Comparison of ENCODE assay signal across 9 mouse cellular contexts in genomic region chr1:63403601-63404000, GRCm38 (mm10). TPM values are rescaled to one million over a fixed set of nuclear protein-coding genes. Genes with fewer than 3 reads are reported as not detected.
DNase-seq lines count a peak whose midpoint lies in the region; ATAC-seq and TF ChIP-seq lines count a peak whose summit lies in the region.
"Had no signal": no experiment of that assay in that cellular context is flagged by ENCODE, and none has a peak within 500 bp of the region (broad histone marks: within the 10 kb centered on the region; RNA-seq: fewer than 3 reads in every experiment).

No protein-coding gene starts in this region.

- no peaks in the 10 kb centered on the region for H3K4me1 ChIP-seq in bone marrow macrophage, adult 2 months (ENCODE audit: control insufficient read depth, insufficient read depth, low read length)
- no peaks in the 10 kb centered on the region for H3K4me1 ChIP-seq in hindbrain, embryonic 14.5 days (replicated peaks; ENCODE audit: control insufficient read depth, insufficient read depth, low read length)
- H3K4me1 ChIP-seq: limb, embryonic 13.5 days had no signal

- H3K36me3 ChIP-seq in hindbrain, embryonic 14.5 days (replicated peaks; ENCODE audit: control insufficient read depth, insufficient read depth) = no peaks in the 10 kb centered on the region
- H3K36me3 ChIP-seq: limb, embryonic 13.5 days had no signal

- no peaks in the 10 kb centered on the region for H3K9me3 ChIP-seq in hindbrain, embryonic 14.5 days (ENCODE audit: control insufficient read depth, low read length)
- H3K9me3 ChIP-seq: limb, embryonic 13.5 days had no signal

- no peak overlapping the region for H3K9ac ChIP-seq in hindbrain, embryonic 14.5 days
- H3K9ac ChIP-seq: limb, embryonic 13.5 days had no signal

- 53% methylated on average over 4 of the region's 4 CpGs for WGBS in hindbrain, embryonic 14.5 days

- no peak overlapping the region for H3K27ac ChIP-seq in bone marrow macrophage, adult 2 months (ENCODE audit: insufficient read depth, low read depth, low read length)
- no peak overlapping the region for H3K27ac ChIP-seq in hindbrain, embryonic 14.5 days
- H3K27ac ChIP-seq: limb, embryonic 13.5 days had no signal

- no peak for ATAC-seq in erythroblast, adult 5-6 weeks (replicated peaks; ENCODE audit: low FRiP score, poor library complexity, severe bottlenecking)
- no peak for ATAC-seq in hindbrain, embryonic 14.5 days (ENCODE audit: low FRiP score)

- DNase-seq in heart, postnatal 4 days = peak; percentile 44
- no peak for DNase-seq in heart, adult 9 months (ENCODE audit: low spot score in 2 of 2)
- peak; percentile 66 for DNase-seq in testis, postnatal 10 days (ENCODE audit: low spot score)
- no peak for DNase-seq in testis, postnatal 14 days (ENCODE audit: low spot score)
- peak; percentile 17 to 52 for DNase-seq in layer of hippocampus, postnatal 25 days (ENCODE audit: extremely low spot score in 1 of 2, low spot score in 1 of 2)
- DNase-seq in hindbrain, embryonic 14.5 days (ENCODE audit: low spot score) = no peak

- TF ChIP-seq CTCF in bone marrow macrophage, adult 2 months (IDR thresholded peaks at IDR 0.05; ENCODE audit: low read depth, low read length) = 0 out of 2 replicates have a peak, but pooled peaks have one; percentile 19

- H3K4me3 ChIP-seq in bone marrow macrophage, adult 2 months (ENCODE audit: insufficient read depth, low read length) = no peak overlapping the region
- H3K4me3 ChIP-seq in hindbrain, embryonic 14.5 days (replicated peaks; ENCODE audit: low read length) = no peak overlapping the region
- H3K4me3 ChIP-seq: limb, embryonic 13.5 days had no signal

- no peaks in the 10 kb centered on the region for H3K27me3 ChIP-seq in hindbrain, embryonic 14.5 days (ENCODE audit: control insufficient read depth, insufficient read depth, low read length)
- H3K27me3 ChIP-seq: limb, embryonic 13.5 days had no signal

- TF ChIP-seq POLR2A in bone marrow macrophage, adult 2 months (IDR thresholded peaks at IDR 0.05; ENCODE audit: borderline replicate concordance, low read depth, low read length) = no peak

- no peak overlapping the region for H3K4me2 ChIP-seq in hindbrain, embryonic 14.5 days (replicated peaks)
- H3K4me2 ChIP-seq: limb, embryonic 13.5 days had no signal

RNA-seq across cellular contexts. Expression of gene Adam23, which starts 42.1 kb away (rescaled TPM):
- 1 to 10 TPM; 1.1 to 2.5 TPM for total RNA-seq in heart, postnatal 4 days (2021)
- polyA plus RNA-seq in bone marrow macrophage, adult 2 months (2012; ENCODE audit: insufficient read depth, insufficient read length, missing spikeins) = 0.40 TPM in 1 of 2 replicates, not detected in the other
- total RNA-seq in layer of hippocampus, postnatal 25 days (2021) = 100 to 1,000 TPM; 123 to 151 TPM
- total RNA-seq in erythroblast, adult 5-6 weeks (2015; ENCODE audit: low replicate concordance) = not detected in 2 replicates
- not detected in 2 replicates for total RNA-seq in erythroblast, adult 5-6 weeks (2017; ENCODE audit: low replicate concordance)
- 19.4 and 21.5 TPM in 2 replicates for polyA plus RNA-seq in hindbrain, embryonic 14.5 days (2014; fragmentation: Nextera tagmentation; extraction: Ambion mirVana)

Comparison
In these comparisons a context has a peak if more than half of its experiments do, and no peak if none do; other contexts are left out.
1. DNase-seq: peak in heart, postnatal 4 days (single experiment), testis, postnatal 10 days (single experiment) and layer of hippocampus, postnatal 25 days (2 of 2); none in heart, adult 9 months (0 of 2), testis, postnatal 14 days (single experiment) and hindbrain, embryonic 14.5 days (single experiment).
2. RNA of gene Adam23, which starts 42.1 kb away (total RNA-seq): 123 to 151 TPM in layer of hippocampus, postnatal 25 days; 1.1 to 2.5 TPM in heart, postnatal 4 days and not detected in erythroblast, adult 5-6 weeks; every median in the first group is over 10 times any median in the second.